Mouse (Mus musculus): Measurements from ENCODE around the gene Fhit.

DNA sequence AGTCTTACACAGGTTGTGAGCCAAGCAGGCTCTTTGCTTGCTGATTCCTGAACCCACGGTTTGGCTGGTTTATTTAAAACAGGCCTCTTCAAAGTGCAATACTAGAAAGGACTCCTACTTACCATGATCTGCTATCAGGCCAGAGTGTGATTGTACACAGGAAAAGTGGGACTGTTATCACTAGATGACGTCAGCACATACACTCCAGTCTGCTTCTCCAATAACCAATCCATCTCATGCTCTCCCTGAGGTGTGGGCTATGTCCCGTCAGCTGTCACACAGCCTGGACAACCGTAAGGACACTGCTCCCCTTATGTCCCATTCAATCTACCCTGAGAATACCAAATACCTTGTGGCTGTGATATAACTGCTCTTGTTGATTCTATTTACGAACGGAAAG, 1519.2 kb downstream of the Fhit start:
- no peak for TF ChIP-seq CTCF (IDR thresholded peaks at IDR 0.05; ENCODE audit: insufficient read depth, low read length)
- no peak for TF ChIP-seq POLR2A (IDR thresholded peaks at IDR 0.05; ENCODE audit: borderline replicate concordance, extremely low read depth, low read depth, low read length)
